Mouse (Mus musculus) B cell, adult 2 months (primary cell): ENCODE data around the gene Ubl7.

ENCODE experiments used
- DNase-seq, 2 experiments: peaks; one replicate each; pipeline ENCODE4 v3.0.0; 2022

The Ubl7 gene

GRCm38 (mm10) chr9:57968166-57968771 lies 57.5 kb downstream of the Ubl7 start:
- DNase-seq, result peak in 1 of 2 experiments; percentile 31

GRCm38 (mm10) chr9:57968783-57969542 lies 58.2 kb downstream of the Ubl7 start:
- no peak for DNase-seq

GRCm38 (mm10) chr9:57969736-57970495 lies 59.1 kb downstream of the Ubl7 start:
- no peak for DNase-seq

DNA sequence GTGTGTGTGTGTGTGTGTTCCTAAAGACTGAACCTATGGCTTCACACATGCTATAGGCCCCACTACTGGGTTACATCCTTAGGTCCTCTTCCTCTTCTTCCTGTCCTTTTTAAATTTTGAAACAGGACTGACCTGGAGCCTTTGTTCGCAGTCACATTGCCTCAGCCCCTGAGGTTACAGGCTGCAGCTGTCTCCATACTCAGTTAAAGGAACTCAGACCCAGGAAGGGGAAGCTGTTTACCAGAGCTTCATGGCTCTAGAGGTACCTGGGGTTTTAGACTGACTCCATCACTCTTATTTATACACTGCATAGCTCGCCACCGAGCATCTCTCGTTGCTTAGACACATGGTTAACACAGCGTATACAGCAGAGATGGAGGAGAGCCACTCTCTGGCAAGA lies 60.6 kb downstream of the Ubl7 start:
- peak; percentile 24 to 26 for DNase-seq

- DNase-seq, result peak; percentile 32 to 38
Observed at GRCm38 (mm10) chr9:57972141-57972591, 61.4 kb downstream of the Ubl7 start.

DNA sequence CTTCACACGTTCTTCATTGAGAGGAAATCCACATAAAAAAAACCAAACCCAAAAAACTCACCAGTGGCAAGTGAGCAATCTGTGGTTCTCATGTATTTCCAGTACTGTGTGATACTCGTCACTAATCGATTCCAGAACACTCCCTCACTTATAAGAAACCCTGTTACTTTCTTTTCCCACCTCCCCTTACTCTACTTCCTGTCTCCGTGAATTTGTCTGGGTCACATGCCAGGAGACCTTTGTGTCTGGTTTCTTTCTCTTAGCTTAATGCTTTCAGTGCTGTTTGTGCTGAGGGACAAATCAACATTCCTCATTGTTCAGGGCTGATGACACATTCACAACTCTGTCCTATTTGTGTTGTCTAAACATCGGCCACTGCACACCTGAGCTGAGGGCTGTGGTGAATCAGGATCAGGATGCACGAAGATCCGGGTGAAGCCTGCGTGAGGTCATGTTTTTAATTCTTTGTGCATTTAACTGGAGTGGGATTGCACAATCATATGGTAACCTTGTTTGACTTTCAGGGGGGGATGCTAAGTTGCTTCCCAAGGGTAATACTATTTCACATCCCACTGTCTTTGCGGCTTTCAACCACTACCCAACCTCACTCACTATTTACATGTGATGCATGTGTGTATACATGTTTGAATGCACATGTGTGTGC lies 62.1 kb downstream of the Ubl7 start:
- DNase-seq, result no peak

DNA sequence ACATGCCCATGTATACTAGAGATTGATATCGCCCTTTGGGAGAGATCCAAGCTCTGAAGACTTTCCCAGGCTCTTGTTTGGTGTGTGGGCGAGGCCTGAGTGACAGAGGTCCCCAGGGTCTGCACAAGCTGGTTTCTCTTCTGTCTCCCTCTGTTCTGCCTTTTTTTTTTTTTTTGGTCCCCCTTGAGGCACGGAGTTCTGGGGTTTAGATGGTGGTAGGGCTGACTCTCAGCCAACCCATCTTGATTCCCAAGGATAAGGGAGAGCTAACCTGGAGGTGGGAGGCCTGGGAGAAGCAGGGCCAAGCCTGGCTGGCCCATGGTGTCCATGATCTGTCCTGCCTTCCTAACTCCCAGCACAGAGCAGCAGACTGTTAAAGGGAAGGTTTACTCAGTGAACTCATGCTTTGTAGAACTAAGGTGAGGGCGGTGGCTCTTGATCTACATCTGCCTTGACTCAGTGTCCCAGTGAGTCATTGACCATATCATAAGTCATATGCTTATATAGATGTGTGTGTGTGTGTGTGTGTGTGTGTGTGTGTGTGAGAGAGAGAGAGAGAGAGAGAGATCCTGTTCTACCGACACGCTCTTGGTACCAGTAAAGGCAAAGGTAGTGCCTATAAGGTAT lies 62.8 kb downstream of the Ubl7 start:
- no peak for DNase-seq

GRCm38 (mm10) chr9:57974221-57974620 lies 63.4 kb downstream of the Ubl7 start:
- DNase-seq, result peak; percentile 41 to 47

DNA sequence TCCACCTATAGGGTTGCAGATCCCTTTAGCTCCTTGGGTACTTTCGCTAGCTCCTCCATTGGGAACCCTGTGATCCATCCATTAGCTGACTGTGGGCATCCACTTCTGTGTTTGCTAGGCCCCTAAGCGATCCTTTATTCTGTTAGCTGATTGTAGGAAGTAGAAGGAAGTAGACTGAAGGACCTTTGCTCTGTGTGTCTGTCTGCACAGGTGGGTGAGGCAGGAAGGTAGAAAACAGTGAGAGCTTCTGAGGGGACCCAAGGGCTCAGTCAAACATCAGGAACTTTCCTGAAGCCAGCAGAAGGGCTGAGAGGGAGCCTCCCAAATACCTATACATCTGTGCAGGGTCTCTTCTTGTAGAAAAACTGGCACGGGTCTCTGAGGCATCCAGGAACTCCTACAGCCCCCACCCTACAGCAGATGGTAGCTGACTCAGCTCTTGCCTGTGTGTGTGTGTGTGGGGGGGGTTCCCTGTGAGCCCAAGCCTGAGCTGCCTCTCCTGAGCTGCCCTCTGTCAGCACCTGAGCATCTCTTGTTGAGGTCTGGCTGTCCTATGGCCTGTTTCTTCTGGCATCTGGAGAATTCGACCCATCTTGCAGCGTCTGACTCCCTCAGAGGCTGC lies 64.5 kb downstream of the Ubl7 start:
- DNase-seq, result no peak

DNA sequence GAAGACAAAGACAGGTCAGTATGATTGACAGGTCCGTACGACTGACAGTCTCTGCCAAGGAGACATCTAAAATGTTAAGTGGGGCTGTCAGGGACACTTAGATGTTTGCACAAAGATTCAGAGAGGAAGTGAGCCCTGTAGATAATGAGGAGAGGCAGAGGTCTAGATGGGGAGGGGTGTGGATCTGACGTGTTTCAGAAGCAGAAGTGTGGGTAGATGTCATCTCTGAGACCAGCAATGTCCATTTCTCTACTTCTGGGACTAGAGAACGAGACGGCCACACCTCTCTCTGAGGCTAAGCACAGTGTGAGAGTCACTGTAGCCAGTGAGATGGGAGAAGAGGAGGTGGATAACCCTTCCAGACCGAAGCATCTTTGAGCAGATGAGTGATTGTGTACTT lies 67.2 kb downstream of the Ubl7 start:
- DNase-seq, result peak; percentile 37 to 48

DNA sequence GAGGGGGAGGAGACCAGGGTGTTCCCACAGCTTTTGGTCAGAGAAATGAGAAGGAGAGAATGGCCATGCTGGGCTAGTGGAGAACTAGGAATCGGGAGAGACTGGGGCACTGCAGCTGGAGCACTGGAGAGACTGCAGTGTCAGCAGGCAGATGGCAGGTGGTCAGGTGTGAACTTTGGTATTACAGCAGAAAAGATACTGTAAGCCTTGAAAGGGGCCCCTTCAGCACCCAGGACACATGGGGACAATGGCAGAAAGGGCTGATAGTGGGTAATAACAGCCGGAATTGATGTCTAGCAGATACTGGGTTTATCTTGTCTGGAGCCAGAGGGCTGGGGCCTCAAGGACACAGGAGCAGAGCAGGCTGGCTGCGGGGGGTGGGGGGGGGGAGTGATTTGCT lies 68.1 kb downstream of the Ubl7 start:
- DNase-seq, result no peak
